Mouse (Mus musculus): Measurements from ENCODE around the gene Nupl1. TPM values are rescaled to one million over a fixed set of nuclear protein-coding genes. Genes with fewer than 3 reads are reported as not detected.
A peak's percentile ranks its signal among the peaks of the same experiment; 100 is the strongest.

Nupl1 gene
- total and polyA plus RNA-seq, 3 experiments: not detected

GRCm38 (mm10) chr14:60196884-60197283, 54.3 kb downstream of the Nupl1 start, which contains the start of gene Atp8a2:
Gene Atp8a2, minus strand, starts transcription at chr14:60197179.
- no peaks in the 10 kb centered on the region for H3K4me1 ChIP-seq (ENCODE audit: control insufficient read depth, insufficient read depth, low read length)
- no peaks in the 10 kb centered on the region for H3K36me3 ChIP-seq (ENCODE audit: control insufficient read depth, insufficient read depth, low read length)
- no peaks in the 10 kb centered on the region for H3K79me2 ChIP-seq (replicated peaks; ENCODE audit: control insufficient read depth, insufficient read depth, low read length)
- TF ChIP-seq CTCF (IDR thresholded peaks at IDR 0.05) (no peak), EP300 (IDR thresholded peaks at IDR 0.05; ENCODE audit: insufficient read depth, low read depth, low read length) (no peak), POLR2A (IDR thresholded peaks at IDR 0.05; ENCODE audit: insufficient read depth, low read depth, low read length) (no peak)
- peak within 1 kb of the TSS; percentile 38; the same call in 1 of the 2 replicates for H3K9ac ChIP-seq (ENCODE audit: low read depth, low read length)
- WGBS: 38% methylated on average over 7 of the region's 7 CpGs
- H3K27ac ChIP-seq: peak within 1 kb of the TSS; percentile 36; the same call in 1 of the 2 replicates
- no peaks in the 10 kb centered on the region for H3K27me3 ChIP-seq (ENCODE audit: control insufficient read depth, insufficient read depth, low read length)
- no peak for DNase-seq
- no peak within 1 kb of the TSS for H3K4me3 ChIP-seq
- intact Hi-C loops (cut with DNase I): no loop called here

GRCm38 (mm10) chr14:60195999-60196398, 55.2 kb downstream of the Nupl1 start:
- 78% methylated on average over 5 of the region's 5 CpGs for WGBS
- Histone ChIP-seq H3K4me3 (no peak overlapping the region), H3K4me1 (ENCODE audit: control insufficient read depth, insufficient read depth, low read length) (no peaks in the 10 kb centered on the region), H3K79me2 (replicated peaks; ENCODE audit: control insufficient read depth, insufficient read depth, low read length) (no peaks in the 10 kb centered on the region), H3K27me3 (ENCODE audit: control insufficient read depth, insufficient read depth, low read length) (no peaks in the 10 kb centered on the region), H3K9ac (ENCODE audit: low read depth, low read length) (no peak overlapping the region), H3K27ac (no peak overlapping the region), H3K36me3 (ENCODE audit: control insufficient read depth, insufficient read depth, low read length) (no peaks in the 10 kb centered on the region)
- no peak for TF ChIP-seq CTCF (IDR thresholded peaks at IDR 0.05)
- TF ChIP-seq EP300 (IDR thresholded peaks at IDR 0.05; ENCODE audit: insufficient read depth, low read depth, low read length): no peak
- TF ChIP-seq POLR2A (IDR thresholded peaks at IDR 0.05; ENCODE audit: insufficient read depth, low read depth, low read length): no peak
- DNase-seq: no peak
- intact Hi-C loops (cut with DNase I): no loop called here

DNA sequence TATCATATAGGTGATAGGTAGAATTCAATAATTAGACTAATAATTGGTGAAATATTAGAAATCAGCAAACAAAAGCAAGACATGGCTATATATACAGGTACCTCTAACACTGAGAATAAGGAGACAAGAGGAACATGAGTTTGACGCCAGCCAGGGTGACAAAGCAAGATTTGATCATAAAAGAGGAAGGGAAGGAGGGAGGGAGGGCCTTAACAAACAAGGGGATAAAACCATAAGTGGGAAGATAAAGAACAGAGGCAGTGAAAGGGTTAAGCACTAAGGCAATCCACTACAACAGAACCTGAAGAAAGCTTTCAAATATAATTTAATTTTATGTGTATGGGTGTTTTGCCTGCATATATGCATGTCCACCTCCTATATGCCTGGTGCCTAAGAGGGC, 56.6 kb downstream of the Nupl1 start:
- 89% methylated on average over 1 of the region's 1 CpGs for WGBS
- H3K4me3 ChIP-seq: no peak overlapping the region

GRCm38 (mm10) chr14:60189771-60190170, 61.5 kb downstream of the Nupl1 start:
- Histone ChIP-seq H3K36me3 (ENCODE audit: control insufficient read depth, insufficient read depth, low read length) (no peaks in the 10 kb centered on the region), H3K9ac (ENCODE audit: low read depth, low read length) (no peak overlapping the region), H3K27ac (peak overlapping the region; percentile 8), H3K4me1 (ENCODE audit: control insufficient read depth, insufficient read depth, low read length) (peaks cover 1% of the 10 kb centered on the region; the same call in 1 of the 2 replicates), H3K4me3 (no peak overlapping the region), H3K79me2 (replicated peaks; ENCODE audit: control insufficient read depth, insufficient read depth, low read length) (no peaks in the 10 kb centered on the region), H3K27me3 (ENCODE audit: control insufficient read depth, insufficient read depth, low read length) (no peaks in the 10 kb centered on the region)
- intact Hi-C loops (cut with DNase I): no loop called here
- WGBS: 52% methylated on average over 5 of the region's 5 CpGs
- peak in 1 of 2 experiments; percentile 13 for DNase-seq
- TF ChIP-seq CTCF (IDR thresholded peaks at IDR 0.05): no peak
- TF ChIP-seq EP300 (IDR thresholded peaks at IDR 0.05; ENCODE audit: insufficient read depth, low read depth, low read length): no peak
- TF ChIP-seq POLR2A (IDR thresholded peaks at IDR 0.05; ENCODE audit: insufficient read depth, low read depth, low read length): no peak

More for the DNA sequence above, 56.6 kb downstream of the Nupl1 start:
- Histone ChIP-seq H3K27ac (no peak overlapping the region), H3K79me2 (replicated peaks; ENCODE audit: control insufficient read depth, insufficient read depth, low read length) (no peaks in the 10 kb centered on the region), H3K4me1 (ENCODE audit: control insufficient read depth, insufficient read depth, low read length) (no peaks in the 10 kb centered on the region), H3K36me3 (ENCODE audit: control insufficient read depth, insufficient read depth, low read length) (no peaks in the 10 kb centered on the region), H3K27me3 (ENCODE audit: control insufficient read depth, insufficient read depth, low read length) (no peaks in the 10 kb centered on the region), H3K9ac (ENCODE audit: low read depth, low read length) (no peak overlapping the region)
- intact Hi-C loops (cut with DNase I): no loop called here
- DNase-seq: no peak
- TF ChIP-seq EP300 (IDR thresholded peaks at IDR 0.05; ENCODE audit: insufficient read depth, low read depth, low read length) (no peak), CTCF (IDR thresholded peaks at IDR 0.05) (no peak), POLR2A (IDR thresholded peaks at IDR 0.05; ENCODE audit: insufficient read depth, low read depth, low read length) (no peak)

GRCm38 (mm10) chr14:60188201-60188825, 62.9 kb downstream of the Nupl1 start:
- WGBS: 78% methylated on average over 5 of the region's 5 CpGs
- Histone ChIP-seq H3K36me3 (ENCODE audit: control insufficient read depth, insufficient read depth, low read length) (no peaks in the 10 kb centered on the region), H3K79me2 (replicated peaks; ENCODE audit: control insufficient read depth, insufficient read depth, low read length) (no peaks in the 10 kb centered on the region), H3K9ac (ENCODE audit: low read depth, low read length) (no peak overlapping the region), H3K27ac (no peak overlapping the region), H3K4me1 (ENCODE audit: control insufficient read depth, insufficient read depth, low read length) (peaks cover 1% of the 10 kb centered on the region; the same call in 1 of the 2 replicates), H3K4me3 (no peak overlapping the region), H3K27me3 (ENCODE audit: control insufficient read depth, insufficient read depth, low read length) (no peaks in the 10 kb centered on the region)
- DNase-seq: no peak
- no peak for TF ChIP-seq CTCF (IDR thresholded peaks at IDR 0.05)
- TF ChIP-seq EP300 (IDR thresholded peaks at IDR 0.05; ENCODE audit: insufficient read depth, low read depth, low read length): no peak
- no peak for TF ChIP-seq POLR2A (IDR thresholded peaks at IDR 0.05; ENCODE audit: insufficient read depth, low read depth, low read length)
- intact Hi-C loops (cut with DNase I): no loop called here

GRCm38 (mm10) chr14:60181306-60181705, 69.9 kb downstream of the Nupl1 start:
- H3K9ac ChIP-seq (ENCODE audit: low read depth, low read length): no peak overlapping the region
- TF ChIP-seq CTCF (IDR thresholded peaks at IDR 0.05) (0 out of 2 replicates have a peak, but pooled peaks have one; percentile 8), EP300 (IDR thresholded peaks at IDR 0.05; ENCODE audit: insufficient read depth, low read depth, low read length) (no peak)
- H3K4me1 ChIP-seq (ENCODE audit: control insufficient read depth, insufficient read depth, low read length): no peaks in the 10 kb centered on the region
- WGBS: 91% methylated on average over 2 of the region's 2 CpGs
- no peak for DNase-seq
- intact Hi-C loops (cut with DNase I): no loop called here
- no peaks in the 10 kb centered on the region; the same call in 1 of the 2 replicates for H3K27me3 ChIP-seq (ENCODE audit: control insufficient read depth, insufficient read depth, low read length)
- H3K27ac ChIP-seq: no peak overlapping the region
- no peaks in the 10 kb centered on the region for H3K36me3 ChIP-seq (ENCODE audit: control insufficient read depth, insufficient read depth, low read length)
- no peaks in the 10 kb centered on the region for H3K79me2 ChIP-seq (replicated peaks; ENCODE audit: control insufficient read depth, insufficient read depth, low read length)
- no peak overlapping the region for H3K4me3 ChIP-seq

Data from heart, adult 2 months (tissue).